Mouse (Mus musculus) hematopoietic stem cell, adult 5-6 weeks (primary cell): ENCODE results near the gene Mfsd12. TPM values are rescaled to one million over a fixed set of nuclear protein-coding genes. Genes with fewer than 3 reads are reported as not detected.

ENCODE experiments used
- ATAC-seq, 2 experiments: fragments of 125-278 bp in 1 of 2; replicated peaks in 1 of 2; 2 replicates each; pipeline ENCODE4 v1.8.0; 2016 to 2017; ENCODE audit warnings: inconsistent platforms in 2 of 2, mild to moderate bottlenecking in 2 of 2, moderate number of reproducible peaks in 2 of 2, low read depth in 1 of 2, moderate TSS enrichment in 1 of 2; ENCODE audit not compliant: low FRiP score in 2 of 2, poor library complexity in 2 of 2, severe bottlenecking in 2 of 2, insufficient read depth in 1 of 2, low TSS enrichment in 1 of 2
- total RNA-seq: library from RNA; stranded (forward); fragments of 172-1452, 232-1000 nt; gene quantifications from 2 replicates; pipeline ENCODE4 v1.2.3, GENCODE M21; 2017

Gene Mfsd12
- total RNA-seq, 1 experiment from 2014 or later: 16.9 TPM

DNA sequence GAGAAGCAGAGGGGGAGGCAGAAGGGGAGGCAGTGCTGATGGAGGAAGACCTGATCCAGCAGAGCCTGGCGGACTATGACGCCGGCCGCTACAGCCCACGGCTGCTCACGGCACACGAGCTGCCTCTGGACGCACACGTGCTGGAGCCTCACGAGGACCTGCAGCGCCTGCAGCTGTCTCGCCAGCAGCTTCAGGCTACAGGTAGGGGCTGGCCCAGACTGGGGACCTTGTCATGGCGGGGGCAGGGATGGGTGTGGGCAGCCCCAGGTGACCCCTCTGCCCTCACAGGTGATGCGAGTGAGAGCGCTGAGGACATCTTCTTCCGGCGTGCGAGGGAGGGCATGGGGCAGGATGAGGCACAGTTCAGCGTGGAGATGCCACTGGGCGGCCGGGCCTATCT, 32.1 kb upstream of the Mfsd12 start:
- ATAC-seq: no peak

DNA sequence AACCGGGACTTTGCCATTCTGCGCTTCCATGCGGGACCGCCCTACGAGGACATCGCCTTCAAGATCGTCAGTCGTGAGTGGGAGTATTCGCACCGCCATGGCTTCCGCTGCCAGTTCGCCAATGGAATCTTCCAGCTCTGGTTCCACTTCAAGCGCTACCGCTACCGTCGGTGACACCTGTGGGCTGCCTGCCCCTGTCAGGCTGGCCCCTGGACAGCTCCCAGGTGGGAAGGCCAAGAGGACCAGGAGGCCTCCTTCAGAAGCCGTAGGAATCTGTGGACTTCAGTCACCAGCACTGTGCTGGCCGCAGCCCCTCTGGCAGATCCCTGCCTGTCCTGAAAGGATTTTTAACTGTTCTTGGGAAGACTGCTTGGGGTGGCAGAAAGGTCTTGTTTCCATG, 31.5 kb upstream of the Mfsd12 start:
- no peak for ATAC-seq

DNA sequence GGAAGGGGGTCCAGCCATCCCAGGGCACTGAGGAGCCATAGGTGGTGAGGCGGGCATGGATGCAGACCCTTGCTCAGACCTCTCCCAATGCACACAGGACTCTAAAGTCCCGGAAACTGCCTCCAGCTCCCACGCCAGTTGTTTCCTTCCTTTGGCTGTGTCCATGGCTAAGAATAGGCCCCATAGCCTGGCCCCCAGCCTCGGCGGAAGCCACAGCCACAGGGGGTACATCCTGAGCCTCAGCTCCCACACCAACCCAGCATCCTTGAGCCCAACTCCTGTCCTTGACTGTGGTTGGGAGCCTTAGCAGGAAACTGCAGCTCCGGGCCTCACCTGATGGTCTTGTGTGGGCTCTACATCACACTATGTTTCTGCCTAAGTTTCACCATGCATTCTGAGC, 30.4 kb upstream of the Mfsd12 start:
- peak; percentile 50 for ATAC-seq

DNA sequence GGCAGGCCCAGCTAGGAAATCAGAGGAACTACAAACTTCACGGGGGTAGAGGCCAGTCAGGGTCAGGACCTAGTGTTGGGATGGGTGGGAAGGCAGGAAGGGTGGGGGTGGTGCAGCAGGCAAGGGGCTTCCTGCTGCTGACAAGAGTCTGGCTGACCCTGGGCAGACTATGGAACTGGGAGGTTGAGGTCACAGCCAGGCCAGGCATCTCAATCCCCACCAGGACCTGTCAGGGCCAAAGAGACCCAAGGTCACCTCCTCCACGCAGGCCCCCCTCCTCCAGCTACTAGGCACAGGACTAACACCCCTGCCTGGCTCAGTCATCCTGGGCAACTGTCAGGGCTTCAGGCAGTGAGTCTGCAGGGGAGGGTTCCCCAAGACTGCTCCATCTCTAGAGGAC, 29.3 kb upstream of the Mfsd12 start:
- no peak for ATAC-seq

DNA sequence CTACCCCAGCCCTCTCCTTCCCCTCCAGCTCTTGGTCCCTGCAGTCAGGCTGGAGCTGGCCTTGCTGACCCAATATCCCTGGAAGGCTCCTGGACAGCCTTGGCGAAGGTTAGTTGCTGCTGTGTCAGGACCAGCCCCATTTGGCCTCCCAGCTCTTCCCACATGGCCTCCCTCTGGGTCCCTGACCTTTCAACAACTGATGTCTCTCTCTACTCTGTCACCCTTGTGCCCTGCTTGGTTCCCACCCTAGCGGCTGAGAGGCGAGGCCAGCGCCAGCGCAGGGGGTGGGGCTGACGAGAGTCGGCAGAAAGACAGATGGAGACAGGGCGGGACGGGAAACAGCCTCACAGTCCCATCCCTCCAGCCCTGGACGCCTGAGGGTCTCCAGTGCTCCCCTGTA, 28.9 kb upstream of the Mfsd12 start, which contains the start of gene Tbxa2r:
Tbxa2r (plus strand) TSS at position 346 of the 400 bp plus-strand sequence.
- ATAC-seq: peak; percentile 22 to 47; a peak in 1 of 4 replicates

DNA sequence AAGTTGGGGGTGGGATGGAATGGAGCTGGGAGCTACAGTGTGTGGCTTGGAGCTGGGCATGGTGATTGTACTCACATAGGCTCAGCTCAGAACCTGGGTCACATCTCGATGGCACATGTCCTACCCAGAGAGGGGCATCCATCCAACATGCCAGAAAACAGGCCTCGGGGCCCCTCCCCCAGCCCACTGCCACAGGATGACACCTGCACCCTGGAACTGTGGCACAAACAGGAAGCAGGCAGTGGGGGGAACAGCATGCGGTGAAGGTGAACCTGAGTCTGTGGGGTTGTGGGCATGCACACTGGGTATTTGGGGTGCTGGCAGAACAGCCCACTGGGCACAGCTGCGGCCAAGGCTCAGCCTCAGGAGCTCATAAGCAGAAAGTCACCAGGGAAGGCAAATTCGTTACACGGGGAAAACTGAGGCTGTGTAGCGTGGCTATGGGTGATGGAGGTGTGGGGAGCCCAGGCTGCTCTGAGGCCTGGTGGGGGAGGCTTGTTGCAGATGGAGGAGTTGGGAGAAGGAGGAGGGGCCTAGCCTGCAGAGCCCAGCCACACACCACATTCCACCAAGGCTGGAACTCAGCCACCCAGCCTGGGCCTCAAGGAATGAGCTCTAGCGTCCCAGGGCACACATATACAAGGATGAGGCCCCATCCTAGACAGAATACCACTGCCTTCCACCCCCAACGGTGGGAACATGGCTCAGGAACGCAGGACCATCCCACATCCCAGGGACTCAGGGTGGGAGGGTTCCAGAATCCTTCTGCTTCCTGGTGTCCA, 27.9 kb upstream of the Mfsd12 start:
- ATAC-seq: peak; percentile 66 to 70

DNA sequence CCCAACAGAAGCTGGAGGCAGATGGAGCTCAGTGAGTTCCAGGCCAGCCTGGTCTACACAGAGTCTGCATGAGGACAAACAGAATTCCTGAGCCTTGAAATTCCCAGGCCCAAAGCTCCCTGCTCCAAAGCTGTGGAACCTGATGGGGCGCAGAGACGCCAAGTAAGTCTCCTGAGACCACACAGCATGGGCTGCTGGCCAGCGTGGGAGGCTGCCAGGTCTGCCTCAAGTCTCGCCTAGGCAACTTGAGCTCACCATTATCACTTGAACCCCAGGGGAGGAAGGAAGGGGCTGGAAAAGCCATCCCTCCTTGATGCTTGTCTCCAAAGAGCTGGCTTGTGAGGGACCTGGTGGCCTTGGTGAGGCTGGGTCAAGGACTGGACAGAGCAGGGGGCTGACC, 27.3 kb upstream of the Mfsd12 start:
- no peak for ATAC-seq

DNA sequence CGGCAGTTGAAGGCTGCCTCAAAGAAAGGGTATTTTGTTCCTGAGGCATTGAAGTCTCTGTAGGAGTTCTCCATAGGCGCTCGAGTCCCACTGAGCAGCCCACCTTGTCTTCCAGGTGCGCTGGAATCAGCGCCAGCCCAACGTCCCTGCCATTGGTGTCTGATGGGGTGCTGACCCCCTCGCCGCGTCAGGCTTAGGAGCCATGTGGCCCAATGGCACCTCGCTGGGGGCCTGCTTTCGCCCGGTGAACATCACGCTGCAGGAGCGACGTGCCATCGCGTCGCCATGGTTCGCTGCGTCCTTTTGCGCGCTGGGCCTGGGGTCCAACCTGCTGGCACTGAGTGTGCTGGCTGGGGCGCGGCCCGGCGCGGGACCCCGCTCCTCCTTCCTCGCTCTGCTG, 25.0 kb upstream of the Mfsd12 start:
- ATAC-seq: no peak

DNA sequence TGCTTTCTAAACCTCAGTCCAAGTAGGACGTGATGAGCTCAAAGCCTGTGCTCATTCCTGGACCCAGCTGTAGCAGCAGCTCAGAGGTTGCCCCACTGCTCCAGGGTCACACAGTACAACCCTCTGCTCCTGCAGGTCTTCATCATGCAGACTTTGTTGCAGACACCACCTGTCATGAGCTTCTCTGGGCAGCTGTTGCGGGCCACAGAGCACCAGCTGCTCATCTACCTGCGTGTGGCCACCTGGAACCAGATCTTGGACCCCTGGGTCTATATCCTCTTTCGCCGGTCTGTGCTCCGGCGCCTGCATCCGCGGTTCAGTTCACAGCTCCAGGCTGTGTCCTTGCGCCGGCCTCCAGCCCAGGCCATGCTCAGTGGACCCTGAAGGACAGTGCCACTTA, 23.0 kb upstream of the Mfsd12 start:
- no peak for ATAC-seq

DNA sequence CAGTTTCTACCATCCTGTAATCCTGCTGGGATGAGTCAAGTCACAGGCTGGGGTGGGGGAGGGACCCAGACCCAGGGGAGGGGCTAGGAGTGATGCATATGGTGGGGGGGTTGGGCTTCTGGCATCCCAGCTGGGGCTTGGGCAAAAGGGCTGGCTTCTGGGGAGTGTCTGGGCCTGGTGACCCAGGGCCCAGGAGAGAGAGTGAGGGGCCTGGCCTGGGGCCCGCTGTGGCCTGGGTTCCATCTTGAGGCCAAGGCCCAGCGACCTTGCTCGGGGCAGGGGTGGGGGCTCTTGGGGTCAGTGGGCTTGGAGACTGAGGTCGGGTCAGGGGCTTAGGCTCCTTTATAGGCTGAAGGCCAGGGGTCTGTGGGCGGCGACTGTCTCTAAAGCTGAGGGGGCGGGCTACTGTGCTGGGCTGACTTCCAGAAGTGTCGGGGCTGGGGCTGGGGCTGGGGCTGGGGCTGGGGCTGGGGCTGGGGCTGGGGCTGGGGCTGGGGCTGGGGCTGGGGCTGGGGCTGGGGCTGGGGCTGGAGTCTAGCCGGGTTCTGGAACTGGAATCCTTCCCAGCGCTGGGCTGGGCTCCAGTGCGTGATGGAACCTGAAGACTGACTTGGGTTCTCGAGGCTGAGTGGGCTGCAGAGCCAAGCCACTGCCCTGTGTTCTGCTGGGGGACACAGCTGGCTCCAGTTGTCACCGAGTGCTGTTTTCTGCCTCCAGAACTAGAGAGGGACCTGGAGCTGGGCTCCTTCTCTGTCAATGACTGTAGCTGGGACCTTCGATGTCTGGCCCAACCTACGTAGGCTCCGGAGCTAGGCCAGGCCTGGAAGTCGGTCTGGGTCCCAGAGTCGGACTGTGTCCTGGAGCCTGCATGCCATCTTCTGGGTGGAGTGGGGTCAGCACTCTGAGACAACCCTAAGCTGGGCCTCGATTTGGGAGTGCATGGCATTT, 21.6 kb upstream of the Mfsd12 start:
- no peak for ATAC-seq

DNA sequence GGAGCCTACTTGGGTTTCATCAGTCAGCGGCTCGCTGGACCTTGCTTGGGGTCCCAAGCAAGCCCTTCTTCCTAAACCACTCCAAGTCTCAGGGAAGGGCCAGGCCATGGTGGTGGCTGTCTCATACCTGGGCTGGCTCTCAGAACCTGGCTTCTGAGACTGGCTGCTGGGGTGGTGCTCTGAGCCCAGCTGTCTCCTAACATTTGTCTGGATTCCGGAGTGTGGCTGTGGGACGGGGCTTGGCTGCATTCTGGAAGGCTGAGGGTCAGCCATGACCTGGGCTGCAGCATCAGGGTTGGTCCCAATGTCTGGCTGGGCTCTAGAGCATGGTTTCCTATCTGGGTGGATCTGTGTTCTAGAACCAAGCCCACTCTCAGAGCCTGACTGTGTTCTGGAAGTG, 20.7 kb upstream of the Mfsd12 start:
- no peak for ATAC-seq

DNA sequence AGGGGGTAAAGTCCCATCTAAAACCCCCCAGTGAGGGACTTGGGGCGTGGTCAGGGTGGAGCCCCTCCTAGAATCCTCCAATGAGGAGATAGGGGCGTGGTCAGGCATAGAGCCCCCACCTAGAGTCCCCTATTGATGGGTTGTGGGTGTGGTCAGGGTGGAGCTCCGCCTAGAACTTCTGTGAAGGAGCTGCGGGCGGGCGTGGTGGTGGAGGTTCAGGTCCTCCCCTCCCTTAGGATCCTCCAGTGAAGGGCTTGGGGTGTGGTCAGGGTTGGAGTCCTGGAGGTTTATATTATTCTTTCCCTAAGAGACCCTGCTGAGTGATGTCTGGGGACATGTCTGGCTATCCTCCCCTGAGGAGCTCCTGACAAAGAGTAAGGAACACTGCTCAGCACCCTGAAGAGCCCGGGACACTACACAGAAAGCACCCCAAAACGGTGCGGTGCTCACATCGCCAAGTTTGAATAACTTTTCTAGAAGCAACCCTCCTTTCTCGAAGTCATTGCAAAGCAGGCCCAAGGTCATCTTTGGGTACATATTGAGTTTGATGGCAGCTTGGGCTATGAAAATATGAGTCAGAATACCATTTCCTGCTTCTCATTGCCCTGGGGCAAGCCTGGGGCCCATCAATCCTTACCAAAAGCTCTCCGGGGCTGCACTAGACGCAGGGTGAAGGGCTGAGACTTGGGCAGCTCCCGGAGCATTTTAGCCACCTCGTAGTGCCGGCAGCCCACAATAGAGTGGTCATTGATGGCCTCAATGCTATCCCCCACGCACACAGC, 16.5 kb upstream of the Mfsd12 start:
- ATAC-seq: no peak

DNA sequence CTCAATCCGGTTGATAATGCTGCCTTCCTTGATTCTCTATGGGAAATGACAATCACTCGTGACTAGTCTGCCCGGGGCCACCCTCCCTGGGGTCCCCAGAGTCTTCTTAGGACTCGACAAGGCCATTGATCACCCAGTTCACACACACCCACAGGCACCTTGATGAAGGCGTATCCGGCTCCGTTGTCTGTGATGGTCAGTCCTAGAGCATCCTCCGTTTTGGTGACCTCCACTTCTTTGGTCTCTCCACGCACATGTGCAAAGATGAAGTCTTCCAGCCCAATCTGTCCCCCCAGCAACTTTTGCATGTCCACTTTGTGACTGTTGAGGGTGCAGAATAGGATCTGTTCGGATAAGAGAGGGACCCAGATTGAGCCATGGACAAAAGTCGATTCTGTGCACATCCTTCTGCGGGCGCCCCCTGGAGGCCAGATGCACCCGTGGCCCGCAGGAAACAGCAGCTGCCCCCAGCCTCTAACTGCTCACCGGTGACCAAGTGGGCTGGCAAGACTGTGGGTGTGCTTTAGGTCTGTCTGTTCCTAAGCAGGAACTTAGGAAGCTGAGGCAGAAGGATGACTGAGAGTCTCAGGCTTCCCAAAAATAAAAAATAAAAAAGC, 15.8 kb upstream of the Mfsd12 start:
- peak; percentile 54 to 56; a peak in 3 of 4 replicates for ATAC-seq

DNA sequence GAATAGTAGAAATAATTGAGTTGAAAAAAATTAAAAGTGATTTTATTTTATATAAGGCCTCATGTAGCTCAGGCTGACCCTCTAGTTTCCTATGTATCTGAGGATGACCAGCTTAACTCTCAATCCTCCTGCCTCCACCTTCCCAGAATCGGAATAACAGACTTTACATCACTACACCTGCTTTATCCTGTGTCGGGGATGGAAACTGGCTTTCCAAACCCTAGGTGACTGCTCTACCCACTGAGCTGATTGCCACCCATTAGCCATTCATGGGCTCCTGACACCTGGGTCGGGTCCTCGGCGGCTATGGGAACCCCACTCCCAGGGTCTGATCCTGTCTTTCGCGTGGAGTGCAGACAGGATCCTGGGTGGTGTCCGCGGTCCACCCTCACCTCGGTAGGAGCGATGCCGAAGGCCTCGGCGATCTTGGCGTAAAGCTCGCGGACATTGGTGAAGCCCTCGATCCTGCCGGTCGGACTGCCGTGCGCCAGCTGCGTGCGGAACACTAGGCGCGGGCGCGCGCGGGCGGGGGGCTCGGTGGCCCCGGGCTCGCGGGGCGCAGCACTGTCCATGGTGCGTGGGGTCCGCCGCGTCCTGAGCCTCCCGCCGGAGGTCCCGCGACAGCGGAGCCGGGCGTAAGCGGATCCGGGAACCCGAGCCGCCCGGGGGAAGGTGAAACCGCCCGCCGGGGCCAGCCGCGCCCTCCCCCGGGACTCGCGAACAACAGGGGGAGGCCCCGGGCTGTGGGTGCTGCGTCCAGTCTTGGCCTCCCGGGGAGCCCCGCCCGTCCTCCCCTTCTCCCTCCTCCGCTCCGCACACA, 14.4 kb upstream of the Mfsd12 start, which contains the start of gene Gipc3:
Gipc3 (minus strand) TSS at position 581 of the 820 bp plus-strand sequence.
- no peak for ATAC-seq

DNA sequence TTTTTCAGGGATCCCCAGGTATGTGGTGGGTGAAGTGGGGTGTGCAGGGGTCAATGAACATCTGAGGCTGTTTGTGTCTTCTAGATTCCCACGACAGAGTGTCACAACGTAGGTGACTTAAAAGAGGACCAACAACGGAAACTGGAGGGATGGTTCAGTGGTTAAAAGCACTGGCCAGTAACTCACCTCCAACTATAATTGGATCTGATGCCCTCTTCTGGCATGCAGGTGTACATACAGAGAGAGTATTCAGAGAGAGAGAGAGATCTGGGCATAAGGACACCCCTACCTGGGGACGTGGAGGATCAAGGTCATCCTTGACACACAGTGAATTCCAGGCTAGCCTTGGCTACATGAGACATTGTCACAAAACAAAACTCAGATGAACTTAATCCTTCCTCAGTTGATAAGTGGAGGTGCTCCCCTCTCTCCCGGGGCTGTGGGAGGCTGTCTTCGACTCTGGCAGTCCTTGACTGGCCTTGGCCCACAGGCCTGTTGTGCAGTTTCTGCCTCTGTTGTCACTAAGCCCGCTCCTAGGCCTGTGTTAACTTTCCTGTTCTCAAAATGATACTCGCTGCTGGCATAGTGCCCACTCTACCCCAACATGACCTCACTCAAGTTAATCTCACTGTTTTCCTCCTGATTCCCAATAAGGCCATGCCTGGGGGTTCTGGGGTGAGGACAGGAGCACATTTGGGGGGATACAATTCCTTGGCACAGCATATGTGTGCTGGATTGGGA, 12.7 kb upstream of the Mfsd12 start:
- no peak for ATAC-seq

DNA sequence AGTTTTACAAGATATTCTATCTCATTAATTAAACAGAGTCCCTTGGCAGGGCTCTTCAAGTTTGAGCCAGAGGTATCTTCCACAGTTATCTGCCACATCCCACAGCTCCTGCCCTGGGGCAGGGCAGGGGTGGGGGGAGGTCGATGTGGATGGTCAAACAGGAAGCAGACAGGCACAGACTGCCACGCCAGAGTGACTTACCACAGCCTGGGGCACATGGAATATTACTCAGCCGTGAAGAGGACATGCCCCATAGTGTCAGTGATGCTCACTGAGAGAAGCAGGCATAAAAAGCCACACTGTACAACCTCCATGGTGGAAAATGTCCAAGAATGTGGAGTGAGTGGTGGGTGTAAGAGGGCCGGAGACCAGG, 12.1 kb upstream of the Mfsd12 start:
- ATAC-seq: no peak
